Mouse (Mus musculus) T-helper 2 cell (primary cell): ENCODE results near the gene Dffa.

Source experiments
- in situ Hi-C: fragments of 300-600 bp; cut with MboI, MseI; formaldehyde crosslinking; loops from one replicate; pipeline ENCODE4 v1.15.1; 2025; ENCODE audit warnings: high pct_unique_total_duplicates

Dffa gene

DNA sequence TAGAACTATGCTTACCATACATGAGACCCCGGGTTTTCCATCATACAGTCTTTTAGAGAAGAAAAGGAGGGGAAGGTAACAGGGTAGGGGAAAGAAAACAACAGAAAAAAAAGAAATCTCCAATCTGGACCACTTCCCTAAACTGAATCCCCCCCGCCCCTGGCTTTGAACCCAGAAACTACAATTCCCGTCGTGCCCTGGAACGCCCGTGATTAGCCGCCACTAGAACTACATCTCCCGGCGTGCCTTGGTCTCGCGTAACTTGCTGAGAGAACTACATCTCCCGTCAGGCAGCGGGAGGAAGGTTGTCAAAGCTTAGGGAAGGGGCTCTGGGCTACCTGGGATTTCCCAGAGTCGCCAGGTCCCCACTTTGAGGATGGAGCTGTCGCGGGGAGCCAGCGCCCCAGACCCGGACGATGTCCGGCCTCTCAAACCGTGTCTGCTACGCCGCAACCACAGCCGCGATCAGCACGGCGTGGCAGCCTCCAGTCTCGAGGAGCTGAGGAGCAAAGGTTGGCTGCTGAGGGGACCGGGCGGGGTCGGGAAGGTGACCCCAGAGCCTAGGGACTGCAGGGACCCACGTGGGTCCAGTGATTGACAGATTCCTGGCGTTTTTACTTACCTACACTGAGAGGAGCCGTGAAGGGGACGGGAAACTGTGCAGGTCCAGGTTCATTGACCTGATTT is at the start of gene Dffa:
Gene Dffa, plus strand, starts transcription at position 272 of the 687 bp plus-strand sequence.
- in situ Hi-C loops = no loop called here

DNA sequence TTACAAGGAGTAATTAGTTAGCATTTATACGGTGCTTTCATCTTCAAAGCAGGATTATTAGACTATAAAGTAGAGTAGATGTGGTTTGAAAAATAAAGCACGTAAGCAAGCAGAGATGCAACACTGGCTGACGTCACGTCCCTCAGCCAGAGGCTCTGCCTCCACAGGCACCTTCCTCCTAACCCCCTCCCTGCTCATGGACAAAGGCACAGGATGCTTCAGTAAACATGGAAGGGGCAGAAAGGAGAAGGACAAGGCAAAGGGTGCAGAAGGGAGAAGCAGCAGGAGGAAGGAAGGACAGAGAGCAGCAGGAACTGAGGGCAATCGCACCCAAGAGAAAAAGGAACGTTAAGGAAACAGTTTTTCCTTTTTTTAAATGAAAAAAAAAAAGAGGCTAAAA is 48.1 kb upstream of the Dffa start:
- in situ Hi-C loops = no loop called here

DNA sequence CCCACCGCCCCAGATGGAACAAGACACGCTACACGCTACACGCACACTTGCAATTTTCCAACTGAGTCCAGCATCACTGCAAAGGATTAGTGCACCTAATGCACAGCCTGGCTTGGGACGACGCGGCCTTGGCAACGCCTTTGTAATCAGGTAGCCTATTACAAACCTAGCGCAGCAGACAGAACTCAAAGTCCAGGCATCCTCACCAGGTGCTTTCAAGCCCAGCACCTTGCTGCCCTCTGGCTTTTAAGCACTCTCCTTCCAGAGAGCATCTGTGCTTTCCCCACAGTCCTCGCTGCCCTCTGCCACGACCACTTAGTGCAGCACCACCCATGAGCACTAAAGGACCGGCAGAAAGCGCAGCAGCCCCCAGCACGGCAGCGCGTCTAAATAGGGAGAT is 47.0 kb upstream of the Dffa start:
- in situ Hi-C loops = no loop called here

DNA sequence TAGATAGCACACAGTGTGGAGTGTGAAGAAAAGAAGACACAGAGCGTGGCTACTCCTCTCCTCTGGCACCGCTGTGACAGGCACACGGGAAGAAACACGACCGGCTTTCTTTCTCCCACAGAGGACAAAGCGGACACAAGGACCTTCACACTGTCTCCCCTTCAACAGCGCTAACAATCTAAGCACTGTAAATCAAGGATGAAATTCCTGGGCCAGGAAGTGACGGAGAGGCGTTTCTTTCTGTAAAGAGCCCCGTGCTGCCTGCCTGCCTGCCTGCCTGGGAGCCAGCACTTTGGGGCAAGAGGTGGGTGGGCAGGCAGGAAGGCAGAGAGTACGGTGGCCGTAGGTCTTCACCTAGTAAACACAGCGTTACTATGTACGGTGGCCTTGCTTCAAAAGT is 46.5 kb upstream of the Dffa start:
- in situ Hi-C loops = no loop called here

DNA sequence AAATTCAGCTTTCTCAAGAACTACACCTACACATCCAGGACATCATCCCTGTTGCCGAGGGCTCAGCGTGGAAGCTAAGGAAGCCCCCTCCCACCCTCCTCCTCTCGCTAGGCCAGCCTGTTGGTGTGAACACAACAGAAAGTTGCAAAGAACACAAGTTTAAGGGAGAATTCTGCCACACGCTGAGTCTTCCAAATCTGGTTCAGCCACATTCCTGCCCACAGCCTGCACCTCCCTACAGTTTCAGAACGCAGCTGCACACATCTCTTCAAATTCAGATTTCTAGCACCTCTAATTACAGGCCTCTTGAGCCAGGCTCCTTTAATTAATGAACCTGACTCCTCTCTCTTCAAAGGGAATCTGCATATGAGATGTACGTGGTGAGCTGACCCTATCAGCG is 45.6 kb upstream of the Dffa start:
- in situ Hi-C loops = no loop called here

DNA sequence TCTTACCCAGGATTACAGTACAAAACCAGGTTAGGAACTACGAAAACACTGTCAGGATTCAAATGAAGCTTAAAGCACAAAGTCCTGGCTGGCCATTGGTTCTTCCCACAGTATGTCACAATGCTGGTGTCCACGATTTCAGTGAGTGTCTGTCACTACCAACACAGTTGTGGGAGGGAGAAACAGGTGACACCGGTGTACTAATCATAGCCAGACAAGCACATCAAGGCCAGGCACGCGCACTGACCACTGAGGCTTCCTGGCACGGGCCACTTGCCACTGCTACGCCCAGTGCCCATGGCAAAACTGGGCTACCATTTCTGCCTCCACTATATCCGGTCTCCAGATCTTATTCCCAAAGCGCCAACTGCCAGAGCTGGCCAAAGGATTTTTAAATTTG is 44.2 kb upstream of the Dffa start:
- in situ Hi-C loops = no loop called here

DNA sequence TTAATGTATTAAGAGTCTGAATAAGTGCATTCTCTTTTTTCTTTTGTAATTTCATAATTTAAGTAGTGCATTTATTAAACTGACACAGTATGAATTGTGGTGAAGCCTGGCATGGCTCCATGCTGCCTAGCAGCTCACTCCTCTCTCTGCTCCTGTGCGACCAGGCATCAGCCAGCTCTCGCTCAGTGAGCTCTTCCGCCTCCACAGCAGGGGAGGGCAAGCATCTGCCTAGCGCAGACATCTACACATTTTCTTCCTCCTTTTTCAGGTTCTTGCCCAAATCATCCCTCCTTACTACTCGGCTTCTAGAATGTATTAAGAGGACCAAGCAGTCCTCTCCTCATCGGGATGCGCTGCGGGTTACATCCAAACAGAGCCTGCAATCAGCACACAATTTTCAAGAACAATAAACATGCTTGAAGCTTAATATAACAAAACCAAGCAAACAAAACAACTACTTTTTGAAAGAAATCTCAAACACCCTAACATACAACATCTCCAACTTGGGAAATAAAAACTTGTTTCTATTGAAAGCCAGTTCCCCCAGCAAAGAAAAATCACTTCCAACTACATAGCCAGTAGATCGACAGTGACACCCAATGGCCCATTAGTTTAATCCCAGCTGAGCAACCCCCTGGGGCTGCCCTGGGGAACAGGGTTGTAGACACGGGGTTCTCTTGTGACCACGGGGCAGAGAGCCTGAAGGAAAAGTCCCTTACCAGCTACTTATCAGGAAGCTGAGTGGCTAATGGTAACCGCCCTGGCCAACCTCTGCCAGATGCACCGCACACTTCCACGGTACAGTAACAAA is 43.1 kb upstream of the Dffa start:
- in situ Hi-C loops = no loop called here

DNA sequence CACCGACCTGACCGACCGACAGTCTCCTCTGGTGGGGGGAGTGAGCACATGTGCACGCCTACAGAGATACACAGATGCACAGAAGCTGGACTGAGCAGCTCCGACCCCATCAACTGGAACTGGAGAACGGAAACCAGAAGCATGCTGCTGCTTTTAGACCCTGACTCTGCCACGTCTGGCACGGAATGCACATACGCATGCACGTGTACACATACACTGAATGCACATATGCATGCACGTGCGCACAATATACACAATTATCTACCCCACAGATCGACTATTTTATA is 42.6 kb upstream of the Dffa start:
- in situ Hi-C loops = no loop called here

DNA sequence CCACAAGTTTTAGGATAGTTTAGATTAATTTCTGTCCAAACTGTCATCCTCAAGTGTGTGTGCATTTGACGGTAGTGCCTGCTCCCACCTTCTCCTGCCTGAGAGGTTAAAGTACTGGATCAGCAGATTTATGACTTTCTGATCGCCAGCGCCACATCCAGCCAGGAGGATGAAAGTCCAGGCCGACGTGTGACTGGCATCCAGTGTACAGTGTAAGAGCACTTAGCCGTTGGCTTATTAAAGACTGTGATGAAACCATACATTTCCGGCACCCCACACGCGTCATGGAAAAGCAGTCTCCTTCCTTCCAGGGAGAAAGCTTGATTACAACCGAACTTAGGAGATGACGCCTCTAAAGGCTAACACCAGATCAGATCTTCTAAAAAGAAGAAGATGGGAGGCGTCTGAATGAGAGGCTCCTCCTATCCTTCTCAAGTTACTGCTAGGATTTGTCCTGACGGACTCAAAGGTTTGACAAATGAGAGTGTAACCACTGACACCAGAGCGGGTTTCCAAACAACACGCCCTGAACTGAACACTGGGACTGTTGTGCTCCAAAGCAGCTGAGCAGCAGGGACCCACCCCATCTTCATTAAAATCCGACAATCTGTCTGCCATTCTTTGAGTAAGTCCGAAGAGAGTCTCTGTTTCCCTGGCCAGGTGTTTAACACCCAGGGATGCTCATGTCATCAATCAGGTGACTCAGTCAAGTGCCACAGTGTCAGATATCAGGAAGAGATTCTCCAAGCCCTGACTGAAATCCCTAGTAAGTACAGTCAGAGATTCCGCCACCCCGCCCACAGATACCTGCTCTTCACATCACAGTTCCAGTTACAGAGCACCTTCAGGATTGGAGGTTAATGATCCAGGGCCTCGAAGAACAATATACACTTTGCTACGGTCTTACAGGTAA is 41.3 kb upstream of the Dffa start:
- in situ Hi-C loops = no loop called here

DNA sequence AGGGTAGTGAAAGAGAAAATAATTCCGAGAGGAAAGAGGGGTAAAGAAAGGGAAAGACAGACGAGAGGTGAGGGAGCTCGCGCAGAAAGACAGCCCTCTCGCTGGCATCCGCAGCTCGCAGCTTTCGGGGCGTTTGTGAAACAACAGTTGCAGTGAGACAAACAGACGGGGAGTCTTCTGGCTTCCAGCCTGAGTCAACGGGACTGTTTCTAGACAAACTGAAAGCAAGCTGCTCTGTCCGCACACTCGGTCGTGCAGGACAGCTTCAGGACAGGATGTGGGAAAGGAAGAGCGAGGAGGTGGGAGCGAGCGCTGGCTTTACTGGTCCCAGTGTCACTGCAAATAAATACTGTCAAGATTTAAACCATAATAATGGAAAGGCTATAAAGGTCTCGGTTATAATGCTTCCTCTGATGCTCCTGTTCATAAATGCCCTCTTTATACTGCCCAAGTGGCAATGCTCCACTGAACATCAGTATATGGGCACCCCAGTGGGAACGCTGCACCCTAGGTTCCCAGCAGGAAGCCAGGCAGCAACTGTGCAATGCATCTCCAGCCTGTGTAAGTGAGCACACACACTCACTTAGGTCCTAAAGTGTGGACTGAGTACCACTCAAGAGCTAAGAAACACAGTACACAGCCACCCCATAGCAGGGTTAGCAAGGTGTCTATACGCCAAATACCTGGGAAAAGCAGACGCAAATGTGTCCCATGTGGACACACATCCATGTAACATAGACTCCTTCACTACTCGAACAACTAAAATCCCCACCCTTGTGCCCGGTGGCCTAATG is 39.7 kb upstream of the Dffa start:
- in situ Hi-C loops = no loop called here

DNA sequence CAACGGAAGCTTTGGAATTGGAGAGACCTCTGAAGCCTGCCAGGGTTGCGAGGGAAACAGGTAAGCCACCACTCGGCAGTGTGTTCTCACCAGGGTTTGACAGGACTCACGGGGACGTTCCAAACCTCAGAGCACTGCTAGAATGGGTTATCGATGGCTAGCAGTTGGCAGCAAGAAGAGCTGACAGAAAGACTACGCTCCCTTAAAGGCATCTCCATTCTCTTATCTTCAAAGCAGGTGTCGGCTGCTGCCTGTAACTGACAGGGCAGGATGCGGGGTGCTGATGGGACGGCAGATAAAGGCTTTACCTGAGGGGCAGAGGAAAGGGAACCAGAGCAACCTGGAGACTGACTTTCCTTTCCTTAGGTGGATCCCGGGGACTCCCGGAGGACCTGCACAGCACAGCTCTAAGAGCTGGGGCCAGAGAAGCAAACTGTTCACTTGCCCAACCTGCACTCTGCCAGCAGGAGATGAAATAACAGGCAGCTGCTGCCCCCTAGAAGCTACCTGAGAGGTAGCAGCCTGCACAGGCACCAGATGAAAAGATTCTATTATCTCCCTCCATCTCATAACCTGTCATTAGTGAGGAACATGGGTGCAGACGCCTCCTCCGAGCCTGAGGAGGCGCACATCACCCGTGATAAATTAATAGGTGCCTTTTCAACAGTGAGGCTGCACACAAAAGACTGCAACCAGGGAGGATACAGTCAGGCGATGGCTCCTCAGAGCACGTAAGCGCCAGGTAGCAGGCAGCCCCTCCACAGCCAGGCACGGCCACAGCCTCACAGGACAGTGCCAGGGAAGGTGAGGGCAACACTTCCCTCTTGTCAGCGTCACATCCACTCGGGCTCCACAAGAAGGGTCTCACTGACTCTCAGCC is 37.0 kb upstream of the Dffa start:
- in situ Hi-C loops = no loop called here

DNA sequence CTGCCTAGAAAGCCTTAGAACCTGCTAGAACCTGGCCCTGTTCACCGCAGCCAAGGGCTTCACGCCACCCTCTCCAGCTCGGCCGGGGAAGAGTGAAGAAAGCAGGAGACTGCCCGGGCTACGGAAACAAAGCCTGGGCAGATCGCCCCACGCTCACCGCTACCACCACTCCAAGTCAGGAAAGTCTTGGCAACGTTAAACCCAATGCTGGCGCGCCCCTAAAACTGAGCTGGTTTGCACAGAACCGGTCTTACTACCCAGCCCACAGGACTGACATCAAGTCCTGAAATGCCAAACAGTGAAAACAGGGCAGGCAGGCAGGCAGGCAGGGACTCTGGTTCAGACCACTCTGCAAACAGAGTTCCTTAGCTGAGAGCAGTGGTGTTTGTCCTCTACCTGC is 28.9 kb upstream of the Dffa start:
- in situ Hi-C loops = loop anchor here (10.0 kb wide), 1 partner anchor 330 kb away; no protein-coding TSS in a partner anchor

DNA sequence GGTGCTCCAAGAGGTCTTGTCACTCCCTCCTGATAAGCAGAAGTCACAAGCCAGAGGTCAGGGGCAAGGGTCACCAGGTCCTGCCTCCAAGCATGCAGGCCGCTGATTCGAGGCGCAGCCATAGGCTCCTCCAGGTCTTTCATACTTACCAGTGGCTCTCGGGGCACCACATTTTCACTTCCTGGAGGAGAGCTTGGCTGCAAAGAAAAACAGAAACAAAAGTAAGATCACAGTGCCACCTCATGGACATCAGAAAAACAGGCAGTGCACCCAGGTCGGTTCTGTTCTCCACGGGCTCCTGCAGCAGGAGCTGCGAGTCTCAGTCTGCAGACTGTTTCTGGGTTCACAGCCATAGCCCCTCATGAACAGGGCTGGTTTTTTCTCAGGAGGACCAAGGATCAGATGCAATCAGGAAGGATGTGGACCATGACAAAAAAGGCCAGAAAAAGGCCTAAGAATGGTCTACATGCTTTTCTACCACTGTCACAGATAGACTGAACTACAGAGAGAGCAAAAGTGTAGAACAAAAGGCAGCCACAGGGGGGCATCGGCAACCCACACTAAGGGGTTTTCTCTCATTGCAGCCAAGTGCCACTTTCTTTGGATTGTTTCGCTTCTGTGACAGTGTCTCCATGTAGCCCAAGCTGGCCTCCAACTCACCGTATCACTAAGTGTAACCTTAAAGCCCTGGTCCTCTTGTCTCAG is 27.9 kb upstream of the Dffa start:
- in situ Hi-C loops = loop anchor here (10.0 kb wide), 1 partner anchor 331 kb away; no protein-coding TSS in a partner anchor

DNA sequence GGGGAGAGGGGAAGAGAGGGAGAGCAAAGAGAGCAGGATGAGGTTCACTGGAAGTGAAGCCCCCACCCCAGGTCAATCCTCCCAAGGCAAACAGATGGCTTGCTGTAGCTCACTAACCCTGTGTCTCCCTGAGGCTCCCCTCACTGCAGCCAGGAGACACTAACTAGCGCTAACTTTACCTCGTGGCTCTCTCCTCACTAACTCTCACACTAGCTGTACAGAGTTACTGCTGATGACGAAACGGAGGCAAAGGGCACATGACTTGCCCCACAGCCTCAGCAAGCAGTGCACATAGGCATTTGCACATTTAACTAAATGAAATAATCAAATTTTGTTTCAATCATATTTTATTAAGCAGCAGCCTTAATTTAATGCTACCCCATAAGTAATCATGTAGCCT is 25.7 kb upstream of the Dffa start:
- in situ Hi-C loops = loop anchor here (10.0 kb wide), 1 partner anchor 333 kb away; no protein-coding TSS in a partner anchor

DNA sequence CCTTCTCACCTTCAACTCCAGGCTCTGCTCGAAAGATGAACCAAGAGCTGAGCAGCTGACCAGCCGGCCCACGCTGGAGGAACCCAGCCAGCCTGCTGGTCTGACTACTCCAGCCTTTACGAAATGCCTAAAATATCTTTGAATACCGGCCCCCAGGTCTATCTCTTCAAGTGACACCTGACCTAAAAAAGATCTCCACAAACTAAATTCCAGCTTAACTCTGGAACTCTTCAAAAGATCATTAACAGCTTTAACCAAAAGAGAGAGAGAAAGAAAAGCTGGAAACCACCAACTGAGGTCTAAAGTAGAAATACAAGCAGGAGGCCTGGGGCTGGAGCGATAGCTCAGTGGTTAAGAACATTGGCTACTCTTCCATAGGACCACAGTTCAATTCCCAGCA is 24.3 kb upstream of the Dffa start:
- in situ Hi-C loops = loop anchor here (10.0 kb wide), 1 partner anchor 335 kb away; no protein-coding TSS in a partner anchor

DNA sequence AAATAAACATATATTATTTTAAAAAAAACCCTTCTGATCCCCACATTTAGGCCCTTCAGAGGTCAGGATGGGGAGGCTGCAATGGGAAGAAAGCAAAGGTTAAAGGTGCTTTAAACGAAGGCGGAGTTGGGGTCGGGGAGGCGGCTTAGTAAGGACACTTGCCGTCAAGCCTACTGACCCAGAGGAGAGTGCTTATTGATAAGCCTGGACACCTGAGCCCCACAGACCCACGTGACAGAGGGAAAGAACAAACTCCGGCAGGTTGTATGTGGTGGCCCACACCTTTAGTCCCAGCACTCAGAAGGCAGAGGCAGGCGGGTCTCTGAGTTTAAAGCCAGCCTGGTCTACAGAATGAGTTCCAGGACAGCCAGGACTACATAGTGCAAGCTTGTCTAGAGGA is 23.8 kb upstream of the Dffa start:
- in situ Hi-C loops = no loop called here

DNA sequence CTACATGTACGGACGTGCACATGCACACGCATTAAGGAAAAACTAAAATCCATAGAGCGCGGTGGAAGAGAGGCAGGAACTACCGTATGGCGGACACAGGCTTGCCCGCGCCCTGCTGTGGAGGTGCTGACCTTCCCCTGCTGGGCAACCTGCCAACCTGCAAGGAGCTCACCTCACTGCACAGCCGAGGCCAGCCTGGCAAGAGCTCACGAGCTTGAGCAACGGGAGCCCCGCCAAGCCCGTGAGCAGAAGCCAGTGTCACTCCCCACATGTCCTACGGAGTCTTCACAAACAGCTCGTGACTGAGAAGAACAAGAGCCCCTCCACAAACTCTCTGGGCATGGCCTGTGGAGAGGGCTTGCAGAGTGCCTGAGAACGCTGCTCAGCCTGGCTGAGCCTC is 22.4 kb upstream of the Dffa start:
- in situ Hi-C loops = no loop called here

DNA sequence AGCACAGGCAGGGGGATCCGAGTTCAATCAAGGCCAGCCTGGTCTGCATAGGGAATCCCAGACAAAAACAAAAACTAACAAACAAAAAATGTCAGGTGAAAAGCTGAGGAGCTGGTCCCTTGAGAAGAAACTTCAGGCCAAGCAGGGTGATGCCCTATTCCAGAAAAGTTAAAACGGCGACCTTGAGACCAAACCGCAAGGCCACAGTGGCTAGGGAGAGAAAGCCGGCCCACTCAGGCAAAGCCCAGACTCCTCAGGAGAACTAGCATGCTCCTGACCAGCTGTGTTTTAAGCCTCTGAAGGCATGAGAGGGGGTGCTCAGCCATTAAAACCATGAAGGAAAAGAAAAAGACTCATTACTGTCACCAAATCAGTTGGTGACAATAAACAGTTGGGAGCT is 18.6 kb upstream of the Dffa start:
- in situ Hi-C loops = no loop called here

DNA sequence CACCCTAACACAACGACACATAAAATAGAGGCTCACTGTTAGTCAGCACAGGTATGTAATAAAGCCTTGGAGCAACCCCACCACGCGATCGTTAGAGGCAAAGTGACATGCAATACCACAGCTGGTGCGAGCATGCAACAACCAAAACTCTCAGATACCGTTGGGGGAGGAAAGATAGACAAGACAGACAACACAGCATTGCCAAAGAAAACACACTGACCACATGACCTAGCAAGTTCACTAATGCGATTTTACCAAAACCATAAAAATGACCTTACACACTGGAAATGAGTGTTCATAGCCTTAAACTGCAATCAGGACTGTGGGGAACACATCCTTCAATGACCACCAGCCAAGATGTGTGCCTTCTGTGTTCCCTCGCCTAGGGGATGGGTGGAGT is 12.6 kb upstream of the Dffa start:
- in situ Hi-C loops = no loop called here

DNA sequence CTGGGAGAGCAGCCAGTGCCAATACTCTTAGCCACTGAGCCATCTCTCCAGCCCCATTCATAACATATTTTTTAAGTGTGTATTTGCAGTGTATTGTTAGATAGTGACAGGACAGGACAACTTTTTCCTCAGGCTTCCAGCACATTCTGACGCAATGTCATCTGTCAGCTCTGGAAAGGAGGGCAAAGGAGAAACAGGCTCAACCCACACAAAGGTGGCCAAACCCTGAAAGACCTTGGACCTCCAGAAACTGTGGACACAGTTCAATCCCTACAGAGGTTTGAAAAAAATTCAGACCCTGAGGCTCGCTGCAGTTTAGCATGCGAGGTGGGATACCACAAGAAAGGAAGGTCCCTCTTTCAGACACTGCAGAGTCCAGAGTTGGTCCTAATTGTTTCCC is 6.0 kb upstream of the Dffa start:
- in situ Hi-C loops = no loop called here
